Mouse (Mus musculus) erythroblast, embryonic 14.5 days (primary cell): ENCODE results near the gene Gm14434. TPM values are rescaled to one million over a fixed set of nuclear protein-coding genes. Genes with fewer than 3 reads are reported as not detected.
"Not testable (repeated sequence)": the region's sequence is repeated elsewhere in the genome, so short reads cannot be mapped to it uniquely, and the experiment has no call there.

Experiments
- H3K27me3 ChIP-seq: 2 replicates; pipeline ENCODE4 v1.6.1; 2012; ENCODE audit warnings: inconsistent platforms; ENCODE audit not compliant: control insufficient read depth
- H3K36me3 ChIP-seq: 2 replicates; pipeline ENCODE4 v1.6.1; 2012; ENCODE audit warnings: mild to moderate bottlenecking, inconsistent platforms; ENCODE audit not compliant: control insufficient read depth
- H3K4me1 ChIP-seq: 2 replicates; pipeline ENCODE4 v1.6.1; 2012; ENCODE audit warnings: inconsistent platforms; ENCODE audit not compliant: control insufficient read depth
- H3K4me3 ChIP-seq: replicated peaks from 2 replicates; pipeline ENCODE3; 2012; ENCODE audit warnings: moderate library complexity, mild to moderate bottlenecking, inconsistent platforms
- H3K9me3 ChIP-seq: 2 replicates; pipeline ENCODE4 v1.6.1; 2012; ENCODE audit warnings: low read length, inconsistent platforms, mixed read lengths; ENCODE audit not compliant: control insufficient read depth
- polyA plus RNA-seq: library from polyadenylated mRNA; stranded (reverse); fragments of >175 nt; gene quantifications from 2 replicates; pipeline ENCODE4 v1.2.3, GENCODE M21; 2012

Gene Gm14434
- 0.04 TPM in 1 of 2 replicates, not detected in the other for polyA plus RNA-seq

DNA sequence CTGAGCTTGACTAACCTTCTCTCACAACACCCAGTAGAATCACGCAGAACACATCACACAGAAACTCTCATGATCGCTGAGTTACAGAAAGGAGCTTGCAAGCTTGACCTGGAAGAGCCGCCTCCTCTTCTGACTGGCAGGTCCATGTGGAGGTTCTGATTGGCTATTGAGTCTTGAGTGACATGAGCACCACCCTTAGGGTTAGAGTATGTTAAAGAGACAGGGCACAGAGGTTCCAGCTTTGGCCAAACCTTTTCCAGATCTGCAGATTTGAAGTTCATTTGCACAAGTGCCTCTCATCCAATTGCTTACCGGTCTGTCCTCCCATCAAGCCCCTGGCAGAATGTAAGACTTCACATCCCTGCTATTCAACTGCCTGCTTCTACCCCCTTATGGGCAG is at the start of gene Gm14434:
Gm14434 (minus strand) TSS at position 101 of the 400 bp plus-strand sequence.
- H3K9me3 ChIP-seq, H3K4me1 ChIP-seq, H3K27me3 ChIP-seq, H3K4me3 ChIP-seq, H3K36me3 ChIP-seq: not testable (repeated sequence)

DNA sequence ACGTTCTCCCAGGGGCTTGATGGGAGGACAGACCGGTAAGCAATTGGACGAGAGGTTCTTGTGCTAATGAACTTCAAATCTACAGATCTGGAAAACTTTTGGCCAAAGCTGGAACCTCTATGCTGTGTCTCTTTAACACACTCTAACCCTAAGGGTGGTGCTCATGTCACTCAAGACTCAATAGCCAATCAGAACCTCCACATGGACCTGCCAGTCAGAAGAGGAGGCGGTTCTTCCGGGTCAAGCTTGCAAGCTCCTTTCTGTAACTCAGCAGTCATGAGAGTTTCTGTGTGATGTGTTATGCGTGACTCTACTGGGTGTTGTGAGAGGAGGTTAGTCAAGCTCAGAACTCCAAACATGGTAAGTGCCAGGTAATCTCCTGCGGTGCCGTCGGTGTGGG is 34.2 kb upstream of the Gm14434 start, which contains the start of gene Zfp967:
Zfp967 (plus strand) TSS at position 301 of the 400 bp plus-strand sequence.
- not testable (repeated sequence) for H3K36me3 ChIP-seq, H3K4me3 ChIP-seq, H3K9me3 ChIP-seq, H3K4me1 ChIP-seq, H3K27me3 ChIP-seq

DNA sequence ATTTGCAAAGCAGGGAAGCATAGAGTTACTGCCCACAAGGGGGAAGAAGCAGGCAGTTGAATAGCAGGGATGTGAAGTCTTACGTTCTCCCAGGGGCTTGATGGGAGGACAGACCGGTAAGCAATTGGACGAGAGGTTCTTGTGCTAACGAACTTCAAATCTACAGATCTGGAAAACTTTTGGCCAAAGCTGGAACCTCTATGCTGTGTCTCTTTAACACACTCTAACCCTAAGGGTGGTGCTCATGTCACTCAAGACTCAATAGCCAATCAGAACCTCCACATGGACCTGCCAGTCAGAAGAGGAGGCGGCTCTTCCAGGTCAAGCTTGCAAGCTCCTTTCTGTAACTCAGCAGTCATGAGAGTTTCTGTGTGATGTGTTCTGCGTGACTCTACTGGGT is 63.3 kb downstream of the Gm14434 start, which contains the start of gene Gm14435:
Gm14435 (plus strand) TSS at position 301 of the 400 bp plus-strand sequence.
- H3K36me3 ChIP-seq, H3K4me3 ChIP-seq, H3K27me3 ChIP-seq, H3K9me3 ChIP-seq, H3K4me1 ChIP-seq: not testable (repeated sequence)

Other genes starting within 250 kb of the Gm14434 start
- not detected in 2 replicates for gene Gm11009, start 167.3 kb downstream of the Gm14434 start, polyA plus RNA-seq
- gene Gm14435, start 63.2 kb downstream of the Gm14434 start, polyA plus RNA-seq: not detected in 2 replicates
- not detected in 2 replicates for gene Zfp967, start 34.3 kb upstream of the Gm14434 start, polyA plus RNA-seq
- 0.04 TPM in 1 of 2 replicates, not detected in the other for gene Gm14308, start 149.6 kb upstream of the Gm14434 start, polyA plus RNA-seq
- gene Zfp973, start 183.7 kb upstream of the Gm14434 start, polyA plus RNA-seq: not detected in 2 replicates
- 0.03 and 0.07 TPM in 2 replicates for gene Gm14305, start 221.5 kb upstream of the Gm14434 start, polyA plus RNA-seq